Mouse (Mus musculus) ES-Bruce4 (cell line): ENCODE measurements around the gene Akap8. TPM values are rescaled to one million over a fixed set of nuclear protein-coding genes. Genes with fewer than 3 reads are reported as not detected.
A peak's percentile ranks its signal among the peaks of the same experiment; 100 is the strongest.

ENCODE experiments used
- H3K27ac ChIP-seq: 2 replicates; pipeline ENCODE4 v1.5.1; 2012; ENCODE audit warnings: low read length, inconsistent platforms; ENCODE audit not compliant: insufficient read depth
- H3K27me3 ChIP-seq: 2 replicates; pipeline ENCODE4 v1.6.1; 2012; ENCODE audit warnings: mild to moderate bottlenecking, low read length, inconsistent platforms; ENCODE audit not compliant: control insufficient read depth, poor library complexity, insufficient read depth, severe bottlenecking
- H3K36me3 ChIP-seq: 2 replicates; pipeline ENCODE4 v1.6.1; 2012; ENCODE audit warnings: inconsistent platforms, mild to moderate bottlenecking, low read length, moderate library complexity; ENCODE audit not compliant: control insufficient read depth, poor library complexity, insufficient read depth, severe bottlenecking
- H3K4me1 ChIP-seq: one replicate; pipeline ENCODE4 v1.8.1; 2011; ENCODE audit warnings: low read length; ENCODE audit not compliant: control insufficient read depth, insufficient read depth
- H3K4me3 ChIP-seq: 2 replicates; pipeline ENCODE4 v1.5.1; 2011; ENCODE audit warnings: low read depth, mild to moderate bottlenecking, low read length
- H3K9ac ChIP-seq: 2 replicates; pipeline ENCODE4 v1.6.1; 2012; ENCODE audit warnings: low read depth, mild to moderate bottlenecking, inconsistent platforms; ENCODE audit not compliant: poor library complexity, severe bottlenecking
- H3K9me3 ChIP-seq: replicated peaks from 2 replicates; pipeline ENCODE4 v1.6.1; 2012; ENCODE audit warnings: mild to moderate bottlenecking, low read length, inconsistent platforms; ENCODE audit not compliant: control insufficient read depth, poor library complexity, insufficient read depth, severe bottlenecking
- CTCF ChIP-seq: IDR thresholded peaks from one replicate; pipeline ENCODE4 v1.8.1; 2011; ENCODE audit warnings: low read depth, low read length
- EP300 ChIP-seq: IDR thresholded peaks from 2 replicates; pipeline ENCODE4 v1.6.1; 2011; ENCODE audit warnings: low read depth, low read length; ENCODE audit not compliant: insufficient read depth
- POLR2A ChIP-seq: IDR thresholded peaks from one replicate; pipeline ENCODE4 v1.8.1; 2011; ENCODE audit warnings: low read length; ENCODE audit not compliant: insufficient read depth
- polyA plus RNA-seq: library from polyadenylated mRNA; stranded (reverse); fragments of >200 nt; gene quantifications from 2 replicates; pipeline ENCODE4 v1.2.4, GENCODE M21; 2011; ENCODE audit warnings: low read depth; ENCODE audit not compliant: missing spikeins, insufficient read depth, insufficient read length

The Akap8 gene
- polyA plus RNA-seq, 1 experiment, result 135 TPM

- Histone ChIP-seq H3K27ac (no peak overlapping the region), H3K9me3 (no peaks in the 10 kb centered on the region), H3K27me3 (no peaks in the 10 kb centered on the region), H3K4me1 (no peaks in the 10 kb centered on the region), H3K9ac (no peak overlapping the region), H3K36me3 (peaks cover 87% of the 10 kb centered on the region), H3K4me3 (no peak overlapping the region)
- TF ChIP-seq POLR2A (no peak), CTCF (no peak), EP300 (no peak)
Measured at GRCm38 (mm10) chr17:32313892-32314291, 7.1 kb downstream of the Akap8 start.

- peaks cover 98% of the 10 kb centered on the region for H3K36me3 ChIP-seq
- H3K27ac ChIP-seq, result no peak overlapping the region
- no peak overlapping the region for H3K9ac ChIP-seq
- TF ChIP-seq POLR2A (no peak), EP300 (no peak), CTCF (no peak)
- H3K27me3 ChIP-seq, result no peaks in the 10 kb centered on the region
- H3K4me1 ChIP-seq, result no peaks in the 10 kb centered on the region
- no peaks in the 10 kb centered on the region for H3K9me3 ChIP-seq
- H3K4me3 ChIP-seq, result no peak overlapping the region
Measured at GRCm38 (mm10) chr17:32312801-32313200, 8.2 kb downstream of the Akap8 start.

GRCm38 (mm10) chr17:32307963-32308362 is 13.1 kb downstream of the Akap8 start:
- H3K27me3 ChIP-seq, result no peaks in the 10 kb centered on the region
- peaks cover 98% of the 10 kb centered on the region for H3K36me3 ChIP-seq
- H3K9me3 ChIP-seq, result no peaks in the 10 kb centered on the region
- H3K27ac ChIP-seq, result no peak overlapping the region
- H3K4me3 ChIP-seq, result no peak overlapping the region
- no peaks in the 10 kb centered on the region for H3K4me1 ChIP-seq
- H3K9ac ChIP-seq, result no peak overlapping the region
- no peak for TF ChIP-seq CTCF
- TF ChIP-seq EP300, result no peak
- TF ChIP-seq POLR2A, result no peak

DNA sequence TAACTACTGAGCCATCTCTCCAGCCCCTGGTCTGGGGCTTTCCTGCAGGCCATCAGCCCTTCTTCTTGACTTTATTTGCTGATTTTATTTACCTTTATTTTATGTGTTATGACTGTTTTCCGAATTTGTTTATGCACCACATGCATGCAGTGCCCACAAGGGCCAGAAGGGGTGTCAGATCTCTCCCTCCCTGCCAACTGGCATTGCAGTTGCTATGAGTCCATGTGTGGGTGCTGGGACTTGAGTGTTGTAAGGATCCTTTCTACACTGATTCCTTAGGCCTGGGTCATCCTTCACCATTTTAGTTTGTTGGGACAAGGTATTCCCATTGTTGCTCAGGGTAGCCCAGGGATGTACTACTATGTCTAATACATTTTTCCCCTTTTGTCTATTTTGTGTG is 22.9 kb downstream of the Akap8 start:
- Histone ChIP-seq H3K9me3 (no peaks in the 10 kb centered on the region), H3K27me3 (no peaks in the 10 kb centered on the region), H3K27ac (no peak overlapping the region), H3K4me1 (peaks cover 2% of the 10 kb centered on the region), H3K4me3 (no peak overlapping the region), H3K9ac (no peak overlapping the region), H3K36me3 (no peaks in the 10 kb centered on the region; the same call in 1 of the 2 replicates)
- TF ChIP-seq POLR2A (no peak), EP300 (no peak), CTCF (peak; percentile 3)

DNA sequence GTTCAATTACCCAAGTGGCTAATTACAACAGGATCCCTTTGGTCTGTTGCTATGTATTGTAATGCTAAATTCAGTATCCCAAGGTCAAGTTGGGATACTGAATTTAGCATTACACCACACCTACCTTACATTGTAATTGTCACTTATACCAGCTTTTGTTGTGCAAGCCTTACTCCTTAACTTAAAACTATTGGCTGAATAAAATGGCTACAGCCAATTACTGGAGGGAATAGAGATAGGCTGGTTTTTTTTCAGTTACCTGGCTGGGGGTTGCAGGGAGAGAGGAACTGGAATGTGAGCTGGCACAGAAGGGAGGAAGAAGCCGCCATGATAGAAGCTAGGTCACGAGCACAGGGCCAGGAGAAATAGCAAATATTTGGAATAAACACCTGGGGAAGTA is 25.1 kb downstream of the Akap8 start:
- Histone ChIP-seq H3K4me3 (no peak overlapping the region), H3K27me3 (no peaks in the 10 kb centered on the region), H3K27ac (peak overlapping the region; percentile 92), H3K9me3 (no peaks in the 10 kb centered on the region), H3K9ac (0 out of 2 replicates have a peak overlapping the region, but pooled peaks have one; percentile 4), H3K4me1 (peaks cover 2% of the 10 kb centered on the region), H3K36me3 (no peaks in the 10 kb centered on the region)
- TF ChIP-seq CTCF, result no peak
- no peak for TF ChIP-seq POLR2A
- TF ChIP-seq EP300, result no peak

DNA sequence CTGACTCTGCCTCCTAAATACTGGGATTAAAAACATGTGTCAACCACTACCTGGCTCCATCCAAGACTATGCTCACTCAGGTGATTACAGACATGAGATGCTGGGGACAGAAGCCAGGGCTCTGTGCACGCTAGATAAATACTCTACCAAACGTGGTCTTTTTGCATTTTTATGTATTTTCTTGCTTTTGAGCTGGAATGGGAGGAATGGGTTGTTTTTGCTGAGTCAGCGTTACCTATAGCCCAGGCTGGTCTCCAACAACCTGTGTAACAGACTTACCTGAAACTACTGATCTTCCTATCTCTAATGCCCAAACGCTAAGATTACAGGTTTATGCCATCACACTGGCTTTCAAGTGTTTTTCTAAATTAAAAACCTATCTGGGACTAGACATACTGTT is 25.9 kb downstream of the Akap8 start:
- Histone ChIP-seq H3K36me3 (no peaks in the 10 kb centered on the region), H3K4me3 (no peak overlapping the region), H3K4me1 (peaks cover 2% of the 10 kb centered on the region), H3K27ac (no peak overlapping the region), H3K27me3 (no peaks in the 10 kb centered on the region), H3K9ac (no peak overlapping the region), H3K9me3 (no peaks in the 10 kb centered on the region)
- TF ChIP-seq POLR2A (no peak), EP300 (no peak), CTCF (no peak)
